Mouse (Mus musculus): ENCODE measurements at regions not wholly inside any gene's neighbourhood (a gene's known extent, or its start where the extent isn't known, plus 50 kb on each side); places are given as distances from the start of the nearest gene placed in this dataset.
"Not testable (repeated sequence)": the region's sequence is repeated elsewhere in the genome, so short reads cannot be mapped to it uniquely, and the experiment has no call there.

DNA sequence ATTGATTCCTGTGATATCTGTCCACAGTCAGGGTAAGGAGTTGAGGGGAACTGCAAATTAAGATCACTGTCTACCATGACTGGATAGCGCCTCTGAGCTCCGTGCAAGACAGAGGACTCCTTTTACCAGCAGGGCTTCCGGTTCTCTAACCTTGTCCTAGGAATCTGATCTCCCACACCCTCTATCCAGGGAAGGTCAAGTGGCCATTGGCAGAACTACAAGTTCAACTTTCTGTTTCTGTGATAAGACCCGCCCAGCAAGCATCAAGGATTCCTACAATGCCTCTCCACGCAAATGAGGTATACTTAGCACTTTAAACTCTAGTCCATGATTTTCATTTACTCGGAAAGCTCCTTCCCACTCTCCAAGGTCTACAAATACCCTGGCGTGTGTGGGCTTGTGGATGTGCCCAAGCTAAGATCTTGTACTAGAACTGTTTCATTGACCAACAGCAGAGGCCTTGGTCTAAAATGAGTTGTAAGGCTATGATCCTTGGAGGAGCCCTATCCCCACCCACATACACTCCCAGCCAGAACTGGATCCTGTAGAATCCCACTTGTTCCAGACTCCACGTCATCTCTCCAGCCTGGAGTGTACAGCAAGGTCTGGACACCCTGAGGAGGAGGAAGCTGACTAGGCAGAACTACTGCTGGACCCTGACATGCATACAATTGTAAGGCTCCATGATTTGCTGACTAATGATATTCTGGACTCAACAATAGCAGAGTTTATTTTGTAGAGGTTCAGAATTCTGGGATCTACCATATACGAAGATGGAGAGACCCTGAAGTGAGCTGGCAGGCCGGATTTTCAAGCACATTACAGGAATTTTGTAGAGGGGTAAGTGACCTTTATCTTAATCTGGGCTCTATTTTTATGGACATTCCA is 190.8 kb upstream of the Phyhipl start:
- H3K4me1 ChIP-seq (ENCODE audit: control insufficient read depth, insufficient read depth, low read depth, low read length): no peaks in the 10 kb centered on the region
- no peak overlapping the region for H3K9ac ChIP-seq (ENCODE audit: low read depth, low read length)
- 93% methylated on average over 10 of the region's 10 CpGs for WGBS
- ATAC-seq: no peak
- H3K4me2 ChIP-seq (ENCODE audit: low read length): no peak overlapping the region
- no peaks in the 10 kb centered on the region for H3K36me3 ChIP-seq (ENCODE audit: control insufficient read depth, insufficient read depth, low read length)
- no peak overlapping the region for H3K27ac ChIP-seq (ENCODE audit: low read depth, low read length)
- H3K4me3 ChIP-seq (ENCODE audit: low read length): no peak overlapping the region
- H3K27me3 ChIP-seq (replicated peaks; ENCODE audit: control insufficient read depth, insufficient read depth, low read length): no peaks in the 10 kb centered on the region
- H3K9me3 ChIP-seq (ENCODE audit: control insufficient read depth, low read length): no peaks in the 10 kb centered on the region

DNA sequence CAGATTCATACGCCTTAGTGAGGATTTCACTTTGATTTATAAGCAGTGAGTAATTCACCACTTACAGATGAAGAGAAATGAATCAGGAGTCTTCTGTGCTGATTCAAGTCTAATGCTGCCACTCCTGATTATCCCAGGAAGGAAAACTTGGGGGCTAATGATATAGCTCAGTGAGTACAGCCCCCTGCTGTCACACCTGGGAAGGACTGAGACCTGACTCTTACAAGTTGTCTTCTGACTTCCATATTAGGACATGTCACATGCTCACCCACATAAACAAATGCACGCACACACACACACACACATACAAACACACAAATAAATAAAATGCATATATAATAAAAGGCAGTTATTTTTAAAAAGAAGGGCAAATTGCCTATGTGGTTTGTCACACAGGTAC is 188.1 kb upstream of the Phyhipl start:
- H3K4me1 ChIP-seq (ENCODE audit: control insufficient read depth, insufficient read depth, low read depth, low read length): no peaks in the 10 kb centered on the region
- no peak overlapping the region for H3K27ac ChIP-seq (ENCODE audit: low read depth, low read length)
- no peak overlapping the region for H3K9ac ChIP-seq (ENCODE audit: low read depth, low read length)
- no peak overlapping the region for H3K4me2 ChIP-seq (ENCODE audit: low read length)
- H3K9me3 ChIP-seq (ENCODE audit: control insufficient read depth, low read length): no peaks in the 10 kb centered on the region
- WGBS: 89% methylated on average over 2 of the region's 2 CpGs
- no peaks in the 10 kb centered on the region for H3K36me3 ChIP-seq (ENCODE audit: control insufficient read depth, insufficient read depth, low read length)
- ATAC-seq: no peak
- no peaks in the 10 kb centered on the region for H3K27me3 ChIP-seq (replicated peaks; ENCODE audit: control insufficient read depth, insufficient read depth, low read length)
- no peak overlapping the region for H3K4me3 ChIP-seq (ENCODE audit: low read length)

DNA sequence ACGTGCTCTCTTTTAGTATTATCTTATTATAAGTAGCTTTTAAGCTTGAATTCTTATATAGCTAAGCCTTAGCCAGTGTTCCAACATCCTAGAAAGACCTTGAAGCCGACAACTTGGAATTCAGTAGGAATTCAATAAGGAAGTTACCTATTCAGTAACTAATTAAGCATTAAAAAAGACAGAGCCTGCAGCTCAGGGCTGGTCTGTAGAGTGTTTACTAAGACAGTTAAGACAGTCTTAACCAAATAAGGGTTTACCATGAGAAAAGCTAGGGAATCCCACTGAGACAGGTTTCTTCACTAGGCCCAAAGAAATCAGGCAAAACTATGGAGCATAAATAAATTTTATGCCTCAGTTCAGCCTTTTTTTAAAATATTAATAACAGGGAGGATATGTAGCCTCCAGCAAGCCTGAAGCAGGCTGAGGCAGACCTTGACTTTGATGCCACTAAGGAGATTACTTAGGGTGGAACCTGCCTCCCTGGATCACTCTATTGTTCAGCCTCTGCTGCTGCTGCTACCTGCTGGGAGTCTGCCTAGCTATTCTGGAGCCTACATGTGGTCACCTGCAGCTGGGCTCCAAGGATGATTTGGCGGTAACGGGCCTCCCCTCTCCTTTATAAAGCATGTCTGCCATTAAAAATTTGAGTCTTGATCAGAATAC is 186.5 kb upstream of the Phyhipl start:
- Histone ChIP-seq H3K4me2 (ENCODE audit: low read length) (no peak overlapping the region), H3K27me3 (replicated peaks; ENCODE audit: control insufficient read depth, insufficient read depth, low read length) (no peaks in the 10 kb centered on the region), H3K4me3 (ENCODE audit: low read length) (no peak overlapping the region), H3K36me3 (ENCODE audit: control insufficient read depth, insufficient read depth, low read length) (no peaks in the 10 kb centered on the region), H3K9me3 (ENCODE audit: control insufficient read depth, low read length) (0 out of 2 replicates have a peak, but pooled peaks cover 2% of the 10 kb centered on the region), H3K9ac (ENCODE audit: low read depth, low read length) (no peak overlapping the region), H3K4me1 (ENCODE audit: control insufficient read depth, insufficient read depth, low read depth, low read length) (no peaks in the 10 kb centered on the region), H3K27ac (ENCODE audit: low read depth, low read length) (no peak overlapping the region)
- 89% methylated on average over 4 of the region's 4 CpGs for WGBS
- no peak for ATAC-seq

DNA sequence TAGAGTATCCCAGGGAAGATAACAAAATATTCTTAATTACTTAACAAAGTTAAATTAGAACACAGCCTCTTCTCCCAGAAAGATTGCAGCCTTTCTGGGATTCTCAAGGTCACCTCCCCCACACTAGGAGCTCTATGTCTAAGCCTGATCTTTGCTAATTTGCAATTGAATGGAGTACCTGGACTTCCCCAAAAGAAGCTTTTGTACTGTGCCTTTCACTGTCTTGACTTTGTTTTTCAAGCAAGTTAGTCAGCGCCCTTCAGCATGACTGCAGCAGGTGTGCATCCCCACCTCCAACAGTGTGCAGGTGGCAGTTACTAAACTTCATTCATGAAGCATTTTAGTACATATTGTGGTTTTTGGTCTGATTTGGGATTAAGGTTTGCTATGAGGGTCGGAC is 185.4 kb upstream of the Phyhipl start:
- not testable (repeated sequence) for ATAC-seq; H3K9me3 ChIP-seq (ENCODE audit: control insufficient read depth, low read length); H3K36me3 ChIP-seq (ENCODE audit: control insufficient read depth, insufficient read depth, low read length); H3K27me3 ChIP-seq (replicated peaks; ENCODE audit: control insufficient read depth, insufficient read depth, low read length); H3K4me2 ChIP-seq (ENCODE audit: low read length); H3K9ac ChIP-seq (ENCODE audit: low read depth, low read length); H3K4me3 ChIP-seq (ENCODE audit: low read length); H3K4me1 ChIP-seq (ENCODE audit: control insufficient read depth, insufficient read depth, low read depth, low read length); H3K27ac ChIP-seq (ENCODE audit: low read depth, low read length)
- WGBS: 87% methylated on average over 2 of the region's 2 CpGs

DNA sequence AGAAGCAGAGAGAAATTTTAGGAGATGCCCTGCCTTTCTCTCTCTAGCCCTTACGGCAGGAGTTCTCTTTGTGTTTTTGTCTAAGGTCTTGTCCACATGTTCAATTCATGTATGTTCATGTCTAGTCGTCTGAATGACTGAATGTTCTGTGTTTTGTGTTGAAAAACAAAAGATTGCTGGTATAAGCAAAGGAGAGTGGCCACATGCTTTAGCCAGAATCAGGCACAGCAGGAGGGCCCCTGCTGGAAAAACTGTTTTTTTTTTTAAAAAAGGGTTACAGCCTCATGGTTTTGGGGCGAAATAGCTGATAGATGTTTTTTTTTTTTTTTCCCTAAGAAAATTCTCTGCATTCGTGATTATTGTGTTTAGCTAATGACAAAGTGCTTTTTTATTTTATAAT is 182.4 kb upstream of the Phyhipl start:
- no peaks in the 10 kb centered on the region for H3K4me1 ChIP-seq (ENCODE audit: control insufficient read depth, insufficient read depth, low read depth, low read length)
- H3K4me3 ChIP-seq (ENCODE audit: low read length): no peak overlapping the region
- no peaks in the 10 kb centered on the region for H3K27me3 ChIP-seq (replicated peaks; ENCODE audit: control insufficient read depth, insufficient read depth, low read length)
- peaks cover 4% of the 10 kb centered on the region; the same call in 1 of the 2 replicates for H3K9me3 ChIP-seq (ENCODE audit: control insufficient read depth, low read length)
- no peaks in the 10 kb centered on the region for H3K36me3 ChIP-seq (ENCODE audit: control insufficient read depth, insufficient read depth, low read length)
- no peak overlapping the region for H3K27ac ChIP-seq (ENCODE audit: low read depth, low read length)
- no peak overlapping the region for H3K9ac ChIP-seq (ENCODE audit: low read depth, low read length)
- no peak for ATAC-seq
- 76% methylated on average over 4 of the region's 4 CpGs for WGBS
- no peak overlapping the region for H3K4me2 ChIP-seq (ENCODE audit: low read length)

DNA sequence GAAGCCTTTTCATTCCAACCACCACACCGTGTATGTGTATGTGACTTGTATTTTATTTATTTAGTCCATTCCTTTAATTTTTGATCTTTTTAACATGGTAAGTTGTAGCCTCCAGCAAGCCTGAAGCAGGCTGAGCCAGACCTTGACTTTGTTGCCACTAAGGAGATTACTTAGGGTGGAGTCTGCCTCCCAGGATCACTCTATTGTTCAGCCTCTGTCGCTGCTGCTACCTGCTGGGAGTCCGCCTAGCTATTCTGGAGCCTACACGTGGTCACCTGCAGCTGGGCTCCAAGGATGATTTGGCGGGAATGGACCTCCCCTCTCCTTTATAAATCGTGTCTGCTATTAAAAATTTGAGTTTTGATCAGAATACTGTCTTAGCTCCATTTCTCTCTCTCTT is 181.6 kb upstream of the Phyhipl start:
- H3K4me1 ChIP-seq (ENCODE audit: control insufficient read depth, insufficient read depth, low read depth, low read length): no peaks in the 10 kb centered on the region
- H3K4me3 ChIP-seq (ENCODE audit: low read length): no peak overlapping the region
- H3K9me3 ChIP-seq (ENCODE audit: control insufficient read depth, low read length): peaks cover 4% of the 10 kb centered on the region; the same call in 1 of the 2 replicates
- WGBS: 87% methylated on average over 6 of the region's 6 CpGs
- no peak overlapping the region for H3K4me2 ChIP-seq (ENCODE audit: low read length)
- no peak overlapping the region for H3K9ac ChIP-seq (ENCODE audit: low read depth, low read length)
- no peak overlapping the region for H3K27ac ChIP-seq (ENCODE audit: low read depth, low read length)
- H3K36me3 ChIP-seq (ENCODE audit: control insufficient read depth, insufficient read depth, low read length): no peaks in the 10 kb centered on the region
- H3K27me3 ChIP-seq (replicated peaks; ENCODE audit: control insufficient read depth, insufficient read depth, low read length): no peaks in the 10 kb centered on the region
- ATAC-seq: no peak

DNA sequence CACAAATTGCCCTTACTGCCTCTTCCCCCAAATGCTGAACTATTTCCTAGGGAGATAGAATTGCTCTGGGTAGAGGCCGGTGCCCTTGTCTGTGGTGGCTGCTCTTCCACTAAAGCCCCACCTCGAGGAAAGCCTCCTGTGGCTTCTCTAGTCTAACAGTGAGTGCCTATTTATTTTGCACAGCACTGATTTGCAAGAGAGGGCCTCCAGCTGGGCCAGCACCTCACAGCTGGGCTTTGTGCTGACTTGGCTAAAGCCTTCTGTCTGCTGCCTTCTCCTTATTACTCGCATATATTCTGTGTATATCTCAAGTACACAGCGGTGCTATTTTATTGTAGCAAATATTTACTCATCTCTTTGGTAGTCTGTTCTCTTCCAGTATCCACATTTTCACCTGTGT is 176.9 kb upstream of the Phyhipl start:
- no peak overlapping the region for H3K4me3 ChIP-seq (ENCODE audit: low read length)
- no peak for ATAC-seq
- H3K27me3 ChIP-seq (replicated peaks; ENCODE audit: control insufficient read depth, insufficient read depth, low read length): no peaks in the 10 kb centered on the region
- peaks cover 2% of the 10 kb centered on the region; the same call in 1 of the 2 replicates for H3K9me3 ChIP-seq (ENCODE audit: control insufficient read depth, low read length)
- WGBS: 40% methylated on average over 4 of the region's 4 CpGs
- no peak overlapping the region for H3K9ac ChIP-seq (ENCODE audit: low read depth, low read length)
- H3K27ac ChIP-seq (ENCODE audit: low read depth, low read length): no peak overlapping the region
- H3K4me2 ChIP-seq (ENCODE audit: low read length): no peak overlapping the region
- no peaks in the 10 kb centered on the region for H3K4me1 ChIP-seq (ENCODE audit: control insufficient read depth, insufficient read depth, low read depth, low read length)
- H3K36me3 ChIP-seq (ENCODE audit: control insufficient read depth, insufficient read depth, low read length): no peaks in the 10 kb centered on the region

DNA sequence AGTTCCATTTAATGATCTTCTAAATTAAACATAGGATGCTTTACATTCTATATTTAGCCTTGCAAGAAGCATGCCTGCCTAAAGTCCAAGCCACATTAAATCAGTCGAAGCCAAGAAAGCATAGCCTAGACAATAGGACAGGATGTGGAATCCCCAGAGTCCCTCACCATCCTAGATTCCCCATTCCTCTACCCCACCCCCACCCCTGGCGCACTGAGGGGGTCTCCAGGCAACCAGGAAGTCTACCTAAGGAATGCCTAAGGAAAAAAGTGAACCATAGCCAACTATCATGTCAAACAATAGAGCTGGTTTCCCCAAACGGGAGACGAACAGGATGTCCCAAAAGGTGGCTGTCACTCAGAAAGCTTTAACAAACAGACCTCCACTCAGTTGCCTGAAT is 172.5 kb upstream of the Phyhipl start:
- Histone ChIP-seq H3K4me2 (ENCODE audit: low read length) (no peak overlapping the region), H3K4me1 (ENCODE audit: control insufficient read depth, insufficient read depth, low read depth, low read length) (peaks cover 2% of the 10 kb centered on the region), H3K27ac (ENCODE audit: low read depth, low read length) (no peak overlapping the region), H3K36me3 (ENCODE audit: control insufficient read depth, insufficient read depth, low read length) (no peaks in the 10 kb centered on the region), H3K4me3 (ENCODE audit: low read length) (no peak overlapping the region), H3K9me3 (ENCODE audit: control insufficient read depth, low read length) (no peaks in the 10 kb centered on the region), H3K27me3 (replicated peaks; ENCODE audit: control insufficient read depth, insufficient read depth, low read length) (no peaks in the 10 kb centered on the region), H3K9ac (ENCODE audit: low read depth, low read length) (no peak overlapping the region)
- ATAC-seq: peak; percentile 75
- 9% methylated on average over 4 of the region's 4 CpGs for WGBS

DNA sequence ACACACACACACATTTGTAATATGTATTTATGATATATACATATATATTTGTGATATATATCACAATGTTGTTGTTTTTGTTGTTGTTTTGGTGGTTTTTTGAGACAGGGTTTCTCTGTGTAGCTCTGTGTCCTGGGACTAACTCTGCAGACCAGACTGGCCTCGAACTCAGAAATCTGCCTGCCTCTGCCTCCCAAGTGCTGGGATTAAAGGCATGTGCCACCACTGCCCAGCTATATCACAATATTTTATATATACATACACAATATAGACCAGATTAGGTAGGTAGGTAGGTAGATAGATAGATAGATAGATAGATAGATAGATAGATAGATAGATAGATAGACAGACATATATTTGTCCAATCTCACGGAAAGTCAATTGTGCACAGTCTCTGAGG is 171.8 kb upstream of the Phyhipl start:
- H3K36me3 ChIP-seq (ENCODE audit: control insufficient read depth, insufficient read depth, low read length); H3K27me3 ChIP-seq (replicated peaks; ENCODE audit: control insufficient read depth, insufficient read depth, low read length); H3K27ac ChIP-seq (ENCODE audit: low read depth, low read length); H3K4me1 ChIP-seq (ENCODE audit: control insufficient read depth, insufficient read depth, low read depth, low read length); H3K4me3 ChIP-seq (ENCODE audit: low read length); H3K9me3 ChIP-seq (ENCODE audit: control insufficient read depth, low read length); H3K4me2 ChIP-seq (ENCODE audit: low read length); H3K9ac ChIP-seq (ENCODE audit: low read depth, low read length); ATAC-seq: not testable (repeated sequence)
- WGBS: 97% methylated on average over 2 of the region's 2 CpGs

All from hindbrain, embryonic 16.5 days (tissue).